Mouse (Mus musculus): ENCODE data around the gene Gm38119. TPM values are rescaled to one million over a fixed set of nuclear protein-coding genes. Genes with fewer than 3 reads are reported as not detected.

Gene Gm38119
- polyA plus RNA-seq (2012; rRNA removed) (not detected in 2 replicates), polyA plus RNA-seq (2014; fragmentation: Nextera tagmentation; extraction: Ambion mirVana) (not detected in 2 replicates)

DNA sequence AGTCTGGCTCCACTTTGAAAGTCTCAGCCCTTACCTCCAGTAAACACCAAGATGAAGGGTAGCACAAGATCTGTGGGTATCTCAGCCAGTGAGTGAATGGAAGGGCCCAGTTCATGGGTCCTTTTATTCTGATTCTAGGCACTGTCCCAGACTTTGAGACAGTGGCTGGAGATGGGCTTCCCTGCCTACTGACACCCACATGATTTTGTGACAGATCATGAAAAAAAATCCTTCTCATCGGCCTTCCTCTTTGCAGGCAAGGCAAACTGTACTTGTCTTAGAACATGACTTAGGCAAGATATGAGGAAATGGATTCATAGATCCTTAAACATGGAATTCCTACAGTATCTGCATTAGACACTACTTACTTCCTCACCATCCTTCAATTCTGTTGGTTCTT lies at the start of gene Gm38119:
TSS of gene Gm38119 (minus strand) at position 101 of the 400 bp plus-strand sequence.
- Histone ChIP-seq H3K4me3 (replicated peaks; ENCODE audit: low read length) (no peak within 1 kb of the TSS), H3K4me1 (ENCODE audit: control insufficient read depth, insufficient read depth, low read length) (no peaks in the 10 kb centered on the region), H3K9ac (ENCODE audit: low read depth, low read length, severe bottlenecking) (no peak within 1 kb of the TSS), H3K4me2 (replicated peaks; ENCODE audit: low read depth, low read length, severe bottlenecking) (no peak within 1 kb of the TSS), H3K36me3 (ENCODE audit: control insufficient read depth, insufficient read depth, low read length) (no peaks in the 10 kb centered on the region), H3K27ac (replicated peaks; ENCODE audit: low read depth, low read length) (no peak within 1 kb of the TSS), H3K27me3 (ENCODE audit: control insufficient read depth, insufficient read depth, low read length) (no peaks in the 10 kb centered on the region), H3K9me3 (ENCODE audit: control insufficient read depth, low read length) (no peaks in the 10 kb centered on the region)
- DNase-seq (ENCODE audit: low spot score) (no peak), ATAC-seq (ENCODE audit: low FRiP score, low read depth) (no peak)
- WGBS, result 71% methylated on average over 1 of the region's 1 CpGs
- no peak for TF ChIP-seq POLR2A (IDR thresholded peaks at IDR 0.05; ENCODE audit: borderline replicate concordance, extremely low read depth, insufficient read depth, insufficient read length)

DNA sequence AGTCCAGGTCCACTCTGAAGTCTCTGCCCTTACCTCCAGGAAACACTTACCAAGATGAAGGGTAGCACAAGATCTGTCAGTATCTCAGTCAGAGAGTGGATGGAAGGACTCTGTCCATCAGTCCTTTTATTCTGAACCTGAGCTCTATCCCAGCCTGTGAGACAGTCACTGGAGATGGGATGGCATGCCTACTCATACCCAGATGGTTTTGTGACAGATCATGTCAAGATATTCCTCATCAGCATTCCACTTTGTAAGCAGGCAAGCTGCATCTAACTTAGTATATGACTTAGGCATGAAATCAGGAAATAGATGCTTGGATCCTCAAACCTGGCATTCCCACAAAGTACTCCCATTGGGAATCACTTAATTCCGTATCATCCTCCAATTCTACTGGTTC lies 39.9 kb upstream of the Gm38119 start, which contains the start of gene Lce1i:
TSS of gene Lce1i (minus strand) at position 101 of the 400 bp plus-strand sequence.
- Histone ChIP-seq H3K9me3 (ENCODE audit: control insufficient read depth, low read length) (no peaks in the 10 kb centered on the region), H3K4me3 (replicated peaks; ENCODE audit: low read length) (no peak within 1 kb of the TSS), H3K27me3 (ENCODE audit: control insufficient read depth, insufficient read depth, low read length) (no peaks in the 10 kb centered on the region), H3K4me1 (ENCODE audit: control insufficient read depth, insufficient read depth, low read length) (no peaks in the 10 kb centered on the region), H3K27ac (replicated peaks; ENCODE audit: low read depth, low read length) (no peak within 1 kb of the TSS), H3K9ac (ENCODE audit: low read depth, low read length, severe bottlenecking) (no peak within 1 kb of the TSS), H3K4me2 (replicated peaks; ENCODE audit: low read depth, low read length, severe bottlenecking) (no peak within 1 kb of the TSS), H3K36me3 (ENCODE audit: control insufficient read depth, insufficient read depth, low read length) (no peaks in the 10 kb centered on the region)
- TF ChIP-seq POLR2A (IDR thresholded peaks at IDR 0.05; ENCODE audit: borderline replicate concordance, extremely low read depth, insufficient read depth, insufficient read length), result no peak
- ATAC-seq (ENCODE audit: low FRiP score, low read depth) (no peak), DNase-seq (ENCODE audit: low spot score) (no peak)
- 77% methylated on average over 1 of the region's 1 CpGs for WGBS

DNA sequence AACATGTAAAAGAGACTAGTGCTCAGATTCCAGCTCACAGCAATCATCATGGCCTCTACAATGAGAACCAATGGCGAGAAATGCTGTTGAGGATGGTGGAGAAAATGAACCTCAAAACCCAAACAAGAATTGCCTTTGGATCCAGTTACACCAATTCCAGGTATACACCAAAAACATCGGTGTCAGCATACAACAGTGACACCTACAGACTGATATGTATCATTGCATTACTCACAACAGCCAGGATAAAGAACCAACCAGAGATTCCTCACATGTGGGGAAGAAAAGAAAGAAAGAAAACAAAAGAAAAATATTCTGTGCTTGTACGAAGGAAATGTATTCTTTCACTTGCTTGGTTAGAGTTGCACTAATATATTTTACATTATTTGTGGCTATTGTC lies 32.7 kb upstream of the Gm38119 start:
- Histone ChIP-seq H3K27me3 (ENCODE audit: control insufficient read depth, insufficient read depth, low read length) (no peaks in the 10 kb centered on the region), H3K4me3 (replicated peaks; ENCODE audit: low read length) (no peak overlapping the region), H3K4me1 (ENCODE audit: control insufficient read depth, insufficient read depth, low read length) (no peaks in the 10 kb centered on the region), H3K27ac (replicated peaks; ENCODE audit: low read depth, low read length) (no peak overlapping the region), H3K9me3 (ENCODE audit: control insufficient read depth, low read length) (no peaks in the 10 kb centered on the region), H3K9ac (ENCODE audit: low read depth, low read length, severe bottlenecking) (no peak overlapping the region), H3K36me3 (ENCODE audit: control insufficient read depth, insufficient read depth, low read length) (no peaks in the 10 kb centered on the region), H3K4me2 (replicated peaks; ENCODE audit: low read depth, low read length, severe bottlenecking) (no peak overlapping the region)
- ATAC-seq (ENCODE audit: low FRiP score, low read depth) (no peak), DNase-seq (ENCODE audit: low spot score) (no peak)
- TF ChIP-seq POLR2A (IDR thresholded peaks at IDR 0.05; ENCODE audit: borderline replicate concordance, extremely low read depth, insufficient read depth, insufficient read length), result no peak
- 24% methylated on average over 3 of the region's 3 CpGs for WGBS

DNA sequence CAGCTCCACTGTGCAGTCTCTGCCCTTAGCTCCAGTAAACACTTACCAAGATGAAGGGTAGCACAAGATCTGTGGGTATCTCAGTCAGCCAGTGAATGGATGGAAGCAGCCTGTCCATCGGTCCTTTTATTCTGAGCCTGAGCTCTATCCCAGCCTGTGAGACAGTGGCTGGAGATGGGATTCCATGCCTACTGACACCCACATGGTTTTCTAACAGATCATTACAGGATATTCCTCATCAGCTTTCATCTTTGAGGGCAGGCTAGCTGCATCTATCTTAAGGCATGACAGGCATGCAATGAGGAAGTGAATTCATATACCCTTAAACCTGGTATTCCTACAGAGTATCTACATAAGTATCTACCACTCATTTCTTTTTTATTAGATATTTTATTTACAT lies 26.1 kb upstream of the Gm38119 start, which contains the start of gene Lce1h:
TSS of gene Lce1h (minus strand) at position 101 of the 400 bp plus-strand sequence.
- no peak within 1 kb of the TSS for H3K4me3 ChIP-seq (replicated peaks; ENCODE audit: low read length)
- WGBS, result 82% methylated on average over 1 of the region's 1 CpGs
- H3K9ac ChIP-seq (ENCODE audit: low read depth, low read length, severe bottlenecking), result no peak within 1 kb of the TSS
- no peaks in the 10 kb centered on the region for H3K9me3 ChIP-seq (ENCODE audit: control insufficient read depth, low read length)
- no peak for ATAC-seq (ENCODE audit: low FRiP score, low read depth)
- DNase-seq (ENCODE audit: low spot score), result no peak
- no peaks in the 10 kb centered on the region for H3K4me1 ChIP-seq (ENCODE audit: control insufficient read depth, insufficient read depth, low read length)
- TF ChIP-seq POLR2A (IDR thresholded peaks at IDR 0.05; ENCODE audit: borderline replicate concordance, extremely low read depth, insufficient read depth, insufficient read length), result no peak
- no peak within 1 kb of the TSS for H3K27ac ChIP-seq (replicated peaks; ENCODE audit: low read depth, low read length)
- no peak within 1 kb of the TSS for H3K4me2 ChIP-seq (replicated peaks; ENCODE audit: low read depth, low read length, severe bottlenecking)
- H3K36me3 ChIP-seq (ENCODE audit: control insufficient read depth, insufficient read depth, low read length), result no peaks in the 10 kb centered on the region
- no peaks in the 10 kb centered on the region for H3K27me3 ChIP-seq (ENCODE audit: control insufficient read depth, insufficient read depth, low read length)

DNA sequence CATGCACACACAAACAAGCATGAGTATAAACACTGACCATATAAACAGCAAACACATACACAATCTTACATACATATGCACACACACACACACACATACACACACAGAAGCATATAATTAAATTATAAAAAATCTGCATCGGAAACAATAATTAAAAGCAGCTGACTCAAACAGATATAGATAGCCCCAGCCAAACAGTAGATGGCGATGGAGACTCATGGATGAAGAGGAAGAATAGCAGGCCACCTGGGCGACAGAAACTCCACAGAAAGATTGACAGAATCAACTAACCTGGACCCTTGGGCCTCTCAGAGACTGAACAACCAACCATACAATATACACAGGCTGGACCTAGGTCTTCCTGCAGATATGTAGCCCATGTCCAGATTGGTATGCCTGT lies 14.3 kb upstream of the Gm38119 start:
- TF ChIP-seq POLR2A (IDR thresholded peaks at IDR 0.05; ENCODE audit: borderline replicate concordance, extremely low read depth, insufficient read depth, insufficient read length), result no peak
- Histone ChIP-seq H3K27ac (replicated peaks; ENCODE audit: low read depth, low read length) (no peak overlapping the region), H3K4me2 (replicated peaks; ENCODE audit: low read depth, low read length, severe bottlenecking) (no peak overlapping the region), H3K4me3 (replicated peaks; ENCODE audit: low read length) (no peak overlapping the region), H3K27me3 (ENCODE audit: control insufficient read depth, insufficient read depth, low read length) (no peaks in the 10 kb centered on the region), H3K9ac (ENCODE audit: low read depth, low read length, severe bottlenecking) (no peak overlapping the region), H3K4me1 (ENCODE audit: control insufficient read depth, insufficient read depth, low read length) (no peaks in the 10 kb centered on the region), H3K9me3 (ENCODE audit: control insufficient read depth, low read length) (no peaks in the 10 kb centered on the region), H3K36me3 (ENCODE audit: control insufficient read depth, insufficient read depth, low read length) (no peaks in the 10 kb centered on the region)
- no peak for DNase-seq (ENCODE audit: low spot score)
- WGBS, result 38% methylated on average over 3 of the region's 3 CpGs
- ATAC-seq (ENCODE audit: low FRiP score, low read depth), result no peak

DNA sequence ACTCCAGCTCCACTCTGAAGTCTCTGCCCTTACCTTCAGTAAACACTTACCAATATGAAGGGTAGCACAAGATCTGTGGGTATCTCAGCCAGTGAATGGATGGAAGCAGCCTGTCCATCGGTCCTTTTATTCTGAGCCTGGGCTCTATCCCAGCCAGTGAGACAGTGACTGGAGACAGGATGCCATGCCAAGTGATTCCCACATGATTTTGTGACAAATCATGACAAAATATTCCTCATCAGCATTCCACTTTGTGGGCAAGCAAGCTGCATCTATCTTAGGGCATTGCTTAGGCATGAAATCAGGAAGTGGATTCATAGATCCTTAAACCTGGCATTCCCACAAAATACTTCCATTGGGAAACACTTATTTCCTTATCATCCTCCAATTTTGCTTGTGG lies 13.3 kb upstream of the Gm38119 start, which contains the start of gene Lce1g:
TSS of gene Lce1g (minus strand) at position 101 of the 400 bp plus-strand sequence.
- Histone ChIP-seq H3K9me3 (ENCODE audit: control insufficient read depth, low read length) (no peaks in the 10 kb centered on the region), H3K4me1 (ENCODE audit: control insufficient read depth, insufficient read depth, low read length) (no peaks in the 10 kb centered on the region), H3K9ac (ENCODE audit: low read depth, low read length, severe bottlenecking) (no peak within 1 kb of the TSS), H3K27ac (replicated peaks; ENCODE audit: low read depth, low read length) (no peak within 1 kb of the TSS), H3K36me3 (ENCODE audit: control insufficient read depth, insufficient read depth, low read length) (no peaks in the 10 kb centered on the region), H3K27me3 (ENCODE audit: control insufficient read depth, insufficient read depth, low read length) (no peaks in the 10 kb centered on the region), H3K4me2 (replicated peaks; ENCODE audit: low read depth, low read length, severe bottlenecking) (no peak within 1 kb of the TSS), H3K4me3 (replicated peaks; ENCODE audit: low read length) (no peak within 1 kb of the TSS)
- TF ChIP-seq POLR2A (IDR thresholded peaks at IDR 0.05; ENCODE audit: borderline replicate concordance, extremely low read depth, insufficient read depth, insufficient read length), result no peak
- ATAC-seq (ENCODE audit: low FRiP score, low read depth), result no peak
- WGBS, result 74% methylated on average over 1 of the region's 1 CpGs
- DNase-seq (ENCODE audit: low spot score), result no peak

All from limb, embryonic 14.5 days (tissue).